Mouse (Mus musculus): Measurements from ENCODE around the gene Mepce. TPM values are rescaled to one million over a fixed set of nuclear protein-coding genes. Genes with fewer than 3 reads are reported as not detected.

Gene Mepce
- total and polyA plus RNA-seq, 2 experiments from 2014 or later, result 17.6 to 46.0 TPM

DNA sequence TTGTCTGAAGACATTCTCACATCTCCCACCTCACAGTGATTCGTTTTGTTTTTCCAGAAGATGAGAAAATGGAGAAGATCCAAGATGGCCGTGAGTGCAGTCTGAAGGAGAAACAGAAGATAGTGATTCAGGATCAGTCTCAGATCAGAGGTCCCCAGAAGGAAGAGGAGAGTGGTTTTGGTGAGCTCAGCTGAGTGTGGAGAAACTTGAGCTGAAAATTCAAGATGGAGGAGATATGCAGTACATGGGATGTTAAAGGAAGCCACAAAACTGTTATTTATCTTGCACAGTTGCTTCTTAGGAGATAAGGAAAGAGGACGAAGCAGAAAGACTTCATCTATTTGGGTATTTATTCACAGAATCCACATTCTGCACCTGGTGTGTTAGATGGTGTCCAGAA, 13.5 kb upstream of the Mepce start:
- TF ChIP-seq CTCF (IDR thresholded peaks at IDR 0.05), result no peak
- Histone ChIP-seq H3K4me1 (ENCODE audit: insufficient read depth, low read length) (no peaks in the 10 kb centered on the region), H3K36me3 (ENCODE audit: insufficient read depth, low read length) (no peaks in the 10 kb centered on the region), H3K4me2 (ENCODE audit: low read depth, low read length, poor library complexity, severe bottlenecking) (no peak overlapping the region), H3K9me3 (ENCODE audit: low read length) (no peaks in the 10 kb centered on the region), H3K4me3 (ENCODE audit: low read depth, low read length) (no peak overlapping the region), H3K9ac (replicated peaks; ENCODE audit: low read length, poor library complexity, severe bottlenecking) (no peak overlapping the region), H3K27ac (ENCODE audit: low read depth, low read length) (no peak overlapping the region), H3K27me3 (ENCODE audit: insufficient read depth, low read length) (no peaks in the 10 kb centered on the region)
- ATAC-seq (ENCODE audit: low FRiP score) (no peak), DNase-seq (ENCODE audit: low spot score) (no peak)
- 80% methylated on average over 3 of the region's 3 CpGs for WGBS

DNA sequence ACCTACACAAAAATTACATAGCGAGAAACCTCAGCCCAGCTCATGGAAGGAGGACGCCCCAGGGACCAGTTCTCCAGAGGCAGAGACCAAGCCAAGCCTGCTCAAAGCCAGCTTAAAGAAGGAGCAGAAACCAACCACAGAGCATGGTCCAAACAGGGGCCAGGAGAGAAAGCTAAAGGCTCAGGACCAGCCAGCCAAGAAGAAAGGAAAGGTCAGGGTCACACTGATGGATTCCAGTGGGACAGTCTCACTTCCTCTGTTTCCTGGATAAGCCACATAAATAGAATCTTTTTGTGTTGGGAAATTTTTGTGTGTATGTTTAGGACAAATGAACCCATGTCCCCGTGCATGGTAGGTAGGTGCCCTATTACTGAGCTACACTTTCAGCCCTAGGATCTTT, 9.2 kb upstream of the Mepce start:
- no peak for ATAC-seq (ENCODE audit: low FRiP score)
- 82% methylated on average over 3 of the region's 3 CpGs for WGBS
- H3K9ac ChIP-seq (replicated peaks; ENCODE audit: low read length, poor library complexity, severe bottlenecking), result no peak overlapping the region
- H3K27me3 ChIP-seq (ENCODE audit: insufficient read depth, low read length), result no peaks in the 10 kb centered on the region
- H3K9me3 ChIP-seq (ENCODE audit: low read length), result no peaks in the 10 kb centered on the region
- no peak overlapping the region for H3K4me3 ChIP-seq (ENCODE audit: low read depth, low read length)
- H3K4me1 ChIP-seq (ENCODE audit: insufficient read depth, low read length), result no peaks in the 10 kb centered on the region
- no peak overlapping the region for H3K27ac ChIP-seq (ENCODE audit: low read depth, low read length)
- H3K4me2 ChIP-seq (ENCODE audit: low read depth, low read length, poor library complexity, severe bottlenecking), result no peak overlapping the region
- no peaks in the 10 kb centered on the region for H3K36me3 ChIP-seq (ENCODE audit: insufficient read depth, low read length)
- TF ChIP-seq CTCF (IDR thresholded peaks at IDR 0.05), result no peak
- no peak for DNase-seq (ENCODE audit: low spot score)

- Histone ChIP-seq H3K36me3 (ENCODE audit: insufficient read depth, low read length) (no peaks in the 10 kb centered on the region), H3K4me2 (ENCODE audit: low read depth, low read length, poor library complexity, severe bottlenecking) (no peak overlapping the region), H3K9ac (replicated peaks; ENCODE audit: low read length, poor library complexity, severe bottlenecking) (no peak overlapping the region), H3K4me3 (ENCODE audit: low read depth, low read length) (no peak overlapping the region), H3K9me3 (ENCODE audit: low read length) (no peaks in the 10 kb centered on the region), H3K4me1 (ENCODE audit: insufficient read depth, low read length) (0 out of 2 replicates have a peak, but pooled peaks cover 2% of the 10 kb centered on the region), H3K27me3 (ENCODE audit: insufficient read depth, low read length) (no peaks in the 10 kb centered on the region), H3K27ac (ENCODE audit: low read depth, low read length) (no peak overlapping the region)
- ATAC-seq (ENCODE audit: low FRiP score) (no peak), DNase-seq (ENCODE audit: low spot score) (no peak)
- peak; percentile 59 for TF ChIP-seq CTCF (IDR thresholded peaks at IDR 0.05)
These were observed 4.1 kb upstream of the Mepce start for GRCm38 (mm10) chr5:137791553-137791952.

GRCm38 (mm10) chr5:137788946-137789531, 1.6 kb upstream of the Mepce start:
- Histone ChIP-seq H3K27me3 (ENCODE audit: insufficient read depth, low read length) (no peaks in the 10 kb centered on the region), H3K4me1 (ENCODE audit: insufficient read depth, low read length) (peaks cover 14% of the 10 kb centered on the region), H3K9me3 (ENCODE audit: low read length) (no peaks in the 10 kb centered on the region), H3K27ac (ENCODE audit: low read depth, low read length) (no peak overlapping the region), H3K9ac (replicated peaks; ENCODE audit: low read length, poor library complexity, severe bottlenecking) (no peak overlapping the region), H3K4me3 (ENCODE audit: low read depth, low read length) (no peak overlapping the region), H3K4me2 (ENCODE audit: low read depth, low read length, poor library complexity, severe bottlenecking) (no peak overlapping the region), H3K36me3 (ENCODE audit: insufficient read depth, low read length) (no peaks in the 10 kb centered on the region)
- TF ChIP-seq CTCF (IDR thresholded peaks at IDR 0.05), result peak; percentile 33; the same call in 1 of the 2 replicates
- 96% methylated on average over 2 of the region's 2 CpGs for WGBS
- no peak for ATAC-seq (ENCODE audit: low FRiP score)
- DNase-seq (ENCODE audit: low spot score), result no peak

DNA sequence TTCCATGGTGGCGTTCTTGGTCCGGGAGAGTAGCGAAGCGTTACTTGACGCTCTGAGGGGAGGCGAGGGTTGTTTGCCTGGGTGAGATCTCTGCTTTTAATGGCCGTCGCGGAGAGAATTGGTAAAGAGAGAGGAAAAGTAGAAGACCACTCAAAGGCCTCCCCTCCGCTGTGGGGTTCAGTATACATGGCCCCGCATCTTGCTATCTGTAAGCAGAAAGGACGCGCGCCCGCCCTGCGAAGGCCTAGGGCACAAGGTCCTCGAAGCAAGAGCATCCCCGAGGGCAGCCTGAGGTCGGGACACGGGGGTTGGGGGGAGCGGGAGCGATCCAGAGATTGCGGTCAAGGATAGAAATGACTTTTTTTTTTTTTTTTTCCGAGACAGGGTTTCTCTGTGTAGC, 716 bp upstream of the Mepce start:
- no peak for TF ChIP-seq CTCF (IDR thresholded peaks at IDR 0.05)
- WGBS, result 74% methylated on average over 24 of the region's 24 CpGs
- Histone ChIP-seq H3K9ac (replicated peaks; ENCODE audit: low read length, poor library complexity, severe bottlenecking) (no peak overlapping the region), H3K36me3 (ENCODE audit: insufficient read depth, low read length) (peaks cover 7% of the 10 kb centered on the region), H3K4me3 (ENCODE audit: low read depth, low read length) (peak overlapping the region; percentile 64), H3K4me2 (ENCODE audit: low read depth, low read length, poor library complexity, severe bottlenecking) (peak overlapping the region; percentile 61), H3K9me3 (ENCODE audit: low read length) (no peaks in the 10 kb centered on the region), H3K27me3 (ENCODE audit: insufficient read depth, low read length) (no peaks in the 10 kb centered on the region), H3K27ac (ENCODE audit: low read depth, low read length) (no peak overlapping the region), H3K4me1 (ENCODE audit: insufficient read depth, low read length) (peaks cover 22% of the 10 kb centered on the region)
- no peak for ATAC-seq (ENCODE audit: low FRiP score)
- no peak for DNase-seq (ENCODE audit: low spot score)

DNA sequence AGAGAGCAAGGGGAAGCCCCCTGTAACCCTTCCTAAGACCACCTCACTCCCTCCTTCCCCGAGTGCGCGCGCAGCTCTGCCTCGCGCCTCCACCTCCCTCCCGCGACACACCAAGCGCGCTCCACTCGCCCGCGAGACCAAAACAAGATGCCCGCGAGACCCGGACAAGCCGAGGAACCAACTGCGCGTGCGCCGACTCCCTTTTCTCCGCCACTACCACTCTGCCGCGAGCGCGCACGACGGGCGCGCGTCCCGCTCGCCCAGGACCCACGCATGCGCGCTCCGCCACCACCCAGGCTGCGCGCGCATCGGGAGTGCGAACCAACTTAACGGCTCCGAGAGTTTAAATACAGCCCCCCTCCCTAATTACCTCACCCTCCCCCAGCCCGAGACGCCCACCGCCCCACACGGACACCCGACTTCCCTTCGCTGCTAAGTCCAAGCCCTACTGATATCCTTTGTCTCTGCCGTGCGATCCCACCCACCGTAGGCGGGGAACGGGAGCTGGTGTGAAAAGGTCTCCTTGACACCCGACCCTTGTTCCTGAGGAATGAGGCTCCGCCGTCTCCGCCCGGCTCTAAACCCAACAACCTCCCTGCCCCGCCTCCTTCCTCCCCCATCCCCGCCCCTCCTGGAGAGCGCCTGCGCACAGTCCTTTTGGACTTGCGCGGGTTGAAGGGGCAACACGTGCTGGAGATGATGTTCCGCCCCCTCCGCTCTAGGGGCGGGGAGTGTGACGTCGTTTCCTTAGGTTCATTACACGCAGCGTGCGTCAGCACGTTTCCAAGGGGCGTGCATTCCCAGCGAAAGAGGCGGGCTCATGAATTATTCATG, 1.1 kb downstream of the Mepce start:
- Histone ChIP-seq H3K27me3 (ENCODE audit: insufficient read depth, low read length) (no peaks in the 10 kb centered on the region), H3K9ac (replicated peaks; ENCODE audit: low read length, poor library complexity, severe bottlenecking) (peak overlapping the region; percentile 89), H3K4me3 (ENCODE audit: low read depth, low read length) (peak overlapping the region; percentile 64), H3K4me1 (ENCODE audit: insufficient read depth, low read length) (peaks cover 25% of the 10 kb centered on the region), H3K27ac (ENCODE audit: low read depth, low read length) (peak overlapping the region; percentile 97), H3K4me2 (ENCODE audit: low read depth, low read length, poor library complexity, severe bottlenecking) (peak overlapping the region; percentile 77), H3K36me3 (ENCODE audit: insufficient read depth, low read length) (peaks cover 26% of the 10 kb centered on the region), H3K9me3 (ENCODE audit: low read length) (no peaks in the 10 kb centered on the region)
- DNase-seq (ENCODE audit: low spot score) (peak; percentile 100), ATAC-seq (ENCODE audit: low FRiP score) (peak; percentile 94)
- TF ChIP-seq CTCF (IDR thresholded peaks at IDR 0.05), result no peak
- WGBS, result 0% methylated on average over 72 of the region's 79 CpGs

All from midbrain, postnatal 0 days (tissue).